Mouse (Mus musculus): Measurements from ENCODE around the gene Plxnb3. TPM values are rescaled to one million over a fixed set of nuclear protein-coding genes. Genes with fewer than 3 reads are reported as not detected.

The Plxnb3 gene
- polyA plus RNA-seq, 1 experiment from 2014 or later: 0.16 TPM

- H3K4me2 ChIP-seq: peak within 1 kb of the TSS; percentile 76
- DNase-seq (peak; percentile 87), ATAC-seq (ENCODE audit: low read depth) (peak; percentile 92)
- H3K4me1 ChIP-seq (replicated peaks): peaks cover 24% of the 10 kb centered on the region
- peak within 1 kb of the TSS; percentile 91 for H3K27ac ChIP-seq
- H3K9ac ChIP-seq: peak within 1 kb of the TSS; percentile 84
- no peaks in the 10 kb centered on the region for H3K27me3 ChIP-seq
- WGBS (ENCODE audit: insufficient replicate concordance): 10% methylated on average over 52 of the region's 52 CpGs
- H3K9me3 ChIP-seq (replicated peaks): no peaks in the 10 kb centered on the region; the same call in 1 of the 2 replicates
- H3K36me3 ChIP-seq: peaks cover 28% of the 10 kb centered on the region
- H3K4me3 ChIP-seq (replicated peaks): peak within 1 kb of the TSS; percentile 72
Observed at GRCm38 (mm10) chrX:73786364-73787224, 29.7 kb downstream of the Plxnb3 start, which contains the start of the genes Idh3g and Ssr4. Gene Idh3g (minus strand): TSS chrX:73786897. Gene Ssr4 (plus strand): TSS chrX:73787028.

- Histone ChIP-seq H3K36me3 (peaks cover 28% of the 10 kb centered on the region), H3K27ac (peak overlapping the region; percentile 91), H3K4me1 (replicated peaks) (peaks cover 24% of the 10 kb centered on the region), H3K9me3 (replicated peaks) (no peaks in the 10 kb centered on the region; the same call in 1 of the 2 replicates), H3K4me2 (peak overlapping the region; percentile 76), H3K9ac (peak overlapping the region; percentile 84), H3K27me3 (no peaks in the 10 kb centered on the region), H3K4me3 (replicated peaks) (peak overlapping the region; percentile 72)
- DNase-seq (no peak), ATAC-seq (ENCODE audit: low read depth) (peak; percentile 44)
- 10% methylated on average over 21 of the region's 22 CpGs for WGBS (ENCODE audit: insufficient replicate concordance)
Observed at GRCm38 (mm10) chrX:73787225-73787558, 30.3 kb downstream of the Plxnb3 start.

GRCm38 (mm10) chrX:73788501-73788900 is 31.6 kb downstream of the Plxnb3 start:
- H3K36me3 ChIP-seq: peaks cover 28% of the 10 kb centered on the region
- no peaks in the 10 kb centered on the region; the same call in 1 of the 2 replicates for H3K9me3 ChIP-seq (replicated peaks)
- WGBS (ENCODE audit: insufficient replicate concordance): 69% methylated on average over 1 of the region's 1 CpGs
- H3K27me3 ChIP-seq: no peaks in the 10 kb centered on the region
- H3K4me1 ChIP-seq (replicated peaks): peaks cover 24% of the 10 kb centered on the region
- DNase-seq (no peak), ATAC-seq (ENCODE audit: low read depth) (no peak)
- H3K27ac ChIP-seq: no peak overlapping the region
- peak overlapping the region; percentile 76 for H3K4me2 ChIP-seq
- H3K4me3 ChIP-seq (replicated peaks): peak overlapping the region; percentile 72
- H3K9ac ChIP-seq: peak overlapping the region; percentile 84

- ATAC-seq (ENCODE audit: low read depth): no peak
- no peaks in the 10 kb centered on the region for H3K27me3 ChIP-seq
- no peak overlapping the region for H3K9ac ChIP-seq
Observed at GRCm38 (mm10) chrX:73793039-73793438, 36.1 kb downstream of the Plxnb3 start.

GRCm38 (mm10) chrX:73793505-73793904 is 36.6 kb downstream of the Plxnb3 start:
- no peak overlapping the region for H3K9ac ChIP-seq
- ATAC-seq (ENCODE audit: low read depth) (no peak), DNase-seq (no peak)
- no peaks in the 10 kb centered on the region for H3K27me3 ChIP-seq
- H3K36me3 ChIP-seq: peaks cover 28% of the 10 kb centered on the region
- WGBS (ENCODE audit: insufficient replicate concordance): no CpG with 5 or more reads among the region's 1 CpGs
- no peak overlapping the region for H3K27ac ChIP-seq
- no peak overlapping the region for H3K4me3 ChIP-seq (replicated peaks)
- H3K4me2 ChIP-seq: no peak overlapping the region
- H3K4me1 ChIP-seq (replicated peaks): peaks cover 6% of the 10 kb centered on the region
- H3K9me3 ChIP-seq (replicated peaks): no peaks in the 10 kb centered on the region; the same call in 1 of the 2 replicates

More at GRCm38 (mm10) chrX:73793039-73793438, 36.1 kb downstream of the Plxnb3 start:
- H3K36me3 ChIP-seq: peaks cover 28% of the 10 kb centered on the region
- H3K4me1 ChIP-seq (replicated peaks): peaks cover 11% of the 10 kb centered on the region
- no peaks in the 10 kb centered on the region; the same call in 1 of the 2 replicates for H3K9me3 ChIP-seq (replicated peaks)
- H3K4me2 ChIP-seq: no peak overlapping the region
- H3K27ac ChIP-seq: no peak overlapping the region
- H3K4me3 ChIP-seq (replicated peaks): no peak overlapping the region
- no peak for DNase-seq

- no peak for DNase-seq
- no peaks in the 10 kb centered on the region for H3K9me3 ChIP-seq (replicated peaks)
- 71% methylated on average over 2 of the region's 2 CpGs for WGBS (ENCODE audit: insufficient replicate concordance)
- H3K4me2 ChIP-seq: no peak overlapping the region
- H3K36me3 ChIP-seq: no peaks in the 10 kb centered on the region
- no peak overlapping the region for H3K4me3 ChIP-seq (replicated peaks)
- peaks cover 3% of the 10 kb centered on the region; the same call in 1 of the 2 replicates for H3K27me3 ChIP-seq
- H3K4me1 ChIP-seq (replicated peaks): no peaks in the 10 kb centered on the region
- H3K27ac ChIP-seq: no peak overlapping the region
- H3K9ac ChIP-seq: no peak overlapping the region
- ATAC-seq (ENCODE audit: low read depth): no peak
Observed at GRCm38 (mm10) chrX:73797511-73797910, 40.6 kb downstream of the Plxnb3 start.

GRCm38 (mm10) chrX:73798502-73798901 is 41.6 kb downstream of the Plxnb3 start:
- Histone ChIP-seq H3K27me3 (peaks cover 3% of the 10 kb centered on the region; the same call in 1 of the 2 replicates), H3K4me1 (replicated peaks) (no peaks in the 10 kb centered on the region), H3K4me3 (replicated peaks) (no peak overlapping the region), H3K9ac (no peak overlapping the region), H3K9me3 (replicated peaks) (no peaks in the 10 kb centered on the region), H3K27ac (no peak overlapping the region), H3K4me2 (no peak overlapping the region), H3K36me3 (no peaks in the 10 kb centered on the region)
- 19% methylated on average over 8 of the region's 9 CpGs for WGBS (ENCODE audit: insufficient replicate concordance)
- ATAC-seq (ENCODE audit: low read depth) (peak; percentile 62; the same call in 1 of the 2 replicates), DNase-seq (peak; percentile 36)

- no peak for DNase-seq
- H3K9ac ChIP-seq: no peak overlapping the region
- peaks cover 3% of the 10 kb centered on the region; the same call in 1 of the 2 replicates for H3K27me3 ChIP-seq
- no peak overlapping the region for H3K27ac ChIP-seq
- no peaks in the 10 kb centered on the region for H3K9me3 ChIP-seq (replicated peaks)
- ATAC-seq (ENCODE audit: low read depth): no peak
- no peaks in the 10 kb centered on the region for H3K4me1 ChIP-seq (replicated peaks)
- WGBS (ENCODE audit: insufficient replicate concordance): 54% methylated on average over 1 of the region's 1 CpGs
- no peaks in the 10 kb centered on the region for H3K36me3 ChIP-seq
- no peak overlapping the region for H3K4me3 ChIP-seq (replicated peaks)
- no peak overlapping the region for H3K4me2 ChIP-seq
Observed at GRCm38 (mm10) chrX:73805814-73806213, 48.9 kb downstream of the Plxnb3 start.

- H3K9ac ChIP-seq: no peak overlapping the region
- H3K36me3 ChIP-seq: no peaks in the 10 kb centered on the region
- H3K4me2 ChIP-seq: peak overlapping the region; percentile 32; the same call in 1 of the 2 replicates
- no peaks in the 10 kb centered on the region for H3K9me3 ChIP-seq (replicated peaks)
- no peak overlapping the region for H3K4me3 ChIP-seq (replicated peaks)
- peaks cover 6% of the 10 kb centered on the region; the same call in 1 of the 2 replicates for H3K27me3 ChIP-seq
- DNase-seq: no peak
- no peaks in the 10 kb centered on the region; the same call in 1 of the 2 replicates for H3K4me1 ChIP-seq (replicated peaks)
- no peak for ATAC-seq (ENCODE audit: low read depth)
- H3K27ac ChIP-seq: no peak overlapping the region
- WGBS (ENCODE audit: insufficient replicate concordance): 14% methylated on average over 14 of the region's 14 CpGs
Observed at GRCm38 (mm10) chrX:73815072-73815471, 58.2 kb downstream of the Plxnb3 start.

- H3K4me2 ChIP-seq: no peak overlapping the region
- ATAC-seq (ENCODE audit: low read depth) (no peak), DNase-seq (no peak)
- H3K9me3 ChIP-seq (replicated peaks): no peaks in the 10 kb centered on the region
- H3K9ac ChIP-seq: no peak overlapping the region
- peaks cover 7% of the 10 kb centered on the region; the same call in 1 of the 2 replicates for H3K27me3 ChIP-seq
- H3K4me3 ChIP-seq (replicated peaks): no peak overlapping the region
- no peaks in the 10 kb centered on the region for H3K36me3 ChIP-seq
- WGBS (ENCODE audit: insufficient replicate concordance): 6% methylated on average over 3 of the region's 3 CpGs
- H3K27ac ChIP-seq: no peak overlapping the region
- no peaks in the 10 kb centered on the region; the same call in 1 of the 2 replicates for H3K4me1 ChIP-seq (replicated peaks)
Observed at GRCm38 (mm10) chrX:73816596-73817314, 59.9 kb downstream of the Plxnb3 start.

Data from liver, embryonic 13.5 days (tissue).